Mouse (Mus musculus): Measurements from ENCODE around the gene Apol7a. TPM values are rescaled to one million over a fixed set of nuclear protein-coding genes. Genes with fewer than 3 reads are reported as not detected.

Gene Apol7a
- polyA plus RNA-seq, 1 experiment from 2014 or later: not detected

DNA sequence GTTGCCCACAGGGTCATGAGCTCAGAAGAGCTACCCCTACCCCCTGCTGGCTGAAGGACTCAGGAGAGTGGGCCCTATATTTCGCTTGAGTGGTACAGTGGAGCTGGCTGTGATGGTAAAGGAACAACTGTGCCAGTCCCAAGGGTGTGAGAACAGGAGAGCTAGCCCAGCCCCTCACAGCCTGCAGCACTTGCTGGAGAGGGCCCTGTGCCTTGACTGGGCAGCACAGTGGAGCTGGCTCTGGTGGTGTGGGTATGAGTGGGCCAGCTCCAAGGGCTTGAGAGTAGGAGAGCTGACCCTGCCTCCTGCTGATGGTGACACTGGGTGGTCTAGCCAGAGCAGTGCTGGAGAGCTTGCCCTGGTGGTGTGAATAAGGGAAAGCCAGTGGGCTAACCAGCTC lies 16.0 kb downstream of the Apol7a start:
- no peak overlapping the region for H3K9ac ChIP-seq (ENCODE audit: low read length)
- DNase-seq (ENCODE audit: low spot score): no peak
- no peaks in the 10 kb centered on the region for H3K27me3 ChIP-seq (ENCODE audit: control insufficient read depth, insufficient read depth, low read length)
- no peak overlapping the region for H3K4me3 ChIP-seq (ENCODE audit: low read depth, low read length)
- H3K9me3 ChIP-seq (ENCODE audit: control insufficient read depth, low read length): no peaks in the 10 kb centered on the region
- no peak overlapping the region for H3K4me2 ChIP-seq (ENCODE audit: low read depth, severe bottlenecking)
- WGBS: 81% methylated on average over 1 of the region's 1 CpGs
- no peak overlapping the region for H3K27ac ChIP-seq (replicated peaks; ENCODE audit: low read depth, low read length)
- no peak for ATAC-seq (ENCODE audit: insufficient number of reproducible peaks, low FRiP score, low TSS enrichment, low read depth)
- H3K4me1 ChIP-seq (ENCODE audit: control insufficient read depth, insufficient read depth, low read length): no peaks in the 10 kb centered on the region
- H3K36me3 ChIP-seq (ENCODE audit: control insufficient read depth, insufficient read depth, low read length): no peaks in the 10 kb centered on the region

DNA sequence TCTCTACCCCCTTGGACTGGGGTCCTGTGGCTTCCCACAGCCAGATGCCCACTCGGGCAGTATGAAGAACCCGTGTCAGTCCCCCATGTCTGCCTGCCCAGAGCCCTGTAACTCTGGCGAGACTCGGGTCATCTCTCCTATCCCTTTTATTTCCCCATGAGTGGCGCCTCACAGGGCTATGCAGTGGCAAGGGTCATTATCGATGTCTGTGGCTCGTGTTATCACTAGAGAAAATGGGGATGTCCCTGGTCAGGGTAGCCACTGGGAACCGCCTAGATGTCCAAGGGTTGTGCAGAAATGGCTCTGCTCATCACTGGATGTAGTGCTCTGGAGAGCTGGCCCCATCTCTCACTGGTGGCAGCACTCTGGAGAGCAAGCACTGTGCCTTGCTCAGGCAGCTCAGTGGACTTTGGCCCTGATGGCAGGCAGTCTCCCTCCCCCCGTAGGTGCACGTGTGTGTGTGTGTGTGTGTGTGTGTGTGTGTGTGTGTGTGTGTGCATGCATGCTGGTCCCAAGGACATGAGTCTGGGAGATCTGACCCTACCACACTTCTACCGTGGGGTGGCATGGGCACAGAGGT lies 16.5 kb downstream of the Apol7a start:
- no peak overlapping the region for H3K4me3 ChIP-seq (ENCODE audit: low read depth, low read length)
- H3K4me2 ChIP-seq (ENCODE audit: low read depth, severe bottlenecking): no peak overlapping the region
- H3K36me3 ChIP-seq (ENCODE audit: control insufficient read depth, insufficient read depth, low read length): no peaks in the 10 kb centered on the region
- WGBS: 90% methylated on average over 11 of the region's 11 CpGs
- H3K27ac ChIP-seq (replicated peaks; ENCODE audit: low read depth, low read length): no peak overlapping the region
- no peaks in the 10 kb centered on the region for H3K27me3 ChIP-seq (ENCODE audit: control insufficient read depth, insufficient read depth, low read length)
- no peaks in the 10 kb centered on the region for H3K4me1 ChIP-seq (ENCODE audit: control insufficient read depth, insufficient read depth, low read length)
- DNase-seq (ENCODE audit: low spot score): no peak
- no peak overlapping the region for H3K9ac ChIP-seq (ENCODE audit: low read length)
- ATAC-seq (ENCODE audit: insufficient number of reproducible peaks, low FRiP score, low TSS enrichment, low read depth): no peak
- H3K9me3 ChIP-seq (ENCODE audit: control insufficient read depth, low read length): no peaks in the 10 kb centered on the region

DNA sequence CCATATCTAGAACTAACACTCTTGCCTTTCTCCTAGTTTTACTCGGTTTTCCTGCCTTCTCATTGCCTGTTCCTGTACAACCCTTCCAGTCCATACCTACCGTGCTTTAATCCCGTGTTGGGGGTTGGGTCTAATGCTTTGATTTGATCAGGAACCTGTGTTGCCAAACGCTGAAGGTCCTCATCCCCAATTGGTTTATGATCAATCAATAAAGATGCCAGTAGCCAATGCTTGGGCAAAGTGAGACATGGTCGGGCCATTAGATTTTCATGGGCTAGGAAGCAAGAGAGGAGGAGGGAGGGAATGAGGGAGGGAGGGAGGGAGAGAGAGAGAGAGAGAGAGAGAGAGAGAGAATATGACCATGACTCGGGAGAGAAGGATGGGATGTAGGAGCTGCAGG lies 17.4 kb downstream of the Apol7a start:
- DNase-seq (ENCODE audit: low spot score) (no peak), ATAC-seq (ENCODE audit: insufficient number of reproducible peaks, low FRiP score, low TSS enrichment, low read depth) (no peak)
- Histone ChIP-seq H3K27ac (replicated peaks; ENCODE audit: low read depth, low read length) (no peak overlapping the region), H3K27me3 (ENCODE audit: control insufficient read depth, insufficient read depth, low read length) (no peaks in the 10 kb centered on the region), H3K9me3 (ENCODE audit: control insufficient read depth, low read length) (no peaks in the 10 kb centered on the region), H3K4me2 (ENCODE audit: low read depth, severe bottlenecking) (no peak overlapping the region), H3K4me1 (ENCODE audit: control insufficient read depth, insufficient read depth, low read length) (no peaks in the 10 kb centered on the region), H3K4me3 (ENCODE audit: low read depth, low read length) (no peak overlapping the region), H3K36me3 (ENCODE audit: control insufficient read depth, insufficient read depth, low read length) (no peaks in the 10 kb centered on the region), H3K9ac (ENCODE audit: low read length) (no peak overlapping the region)
- 84% methylated on average over 6 of the region's 6 CpGs for WGBS

DNA sequence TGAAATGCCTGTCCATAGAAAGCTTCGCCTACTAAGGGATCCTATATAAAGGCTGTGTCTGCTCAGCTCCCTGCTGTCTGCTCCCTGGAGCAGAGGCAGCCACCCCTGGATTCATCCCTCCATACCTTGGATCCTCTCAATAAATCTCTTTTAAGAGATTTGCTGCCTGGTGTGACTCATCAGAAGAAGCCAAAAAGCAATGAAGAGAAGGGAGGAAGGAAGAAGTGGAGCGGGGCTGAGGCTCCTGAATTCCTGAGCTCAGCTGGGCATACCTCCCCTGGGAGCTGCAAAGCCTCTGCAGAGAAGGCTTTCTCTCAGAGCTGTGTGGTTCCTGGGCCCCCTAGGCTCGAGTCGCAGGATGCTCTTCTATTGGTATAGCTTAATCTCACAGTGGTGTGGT lies 19.0 kb downstream of the Apol7a start:
- no peak for DNase-seq (ENCODE audit: low spot score)
- Histone ChIP-seq H3K9me3 (ENCODE audit: control insufficient read depth, low read length) (no peaks in the 10 kb centered on the region), H3K4me3 (ENCODE audit: low read depth, low read length) (no peak overlapping the region), H3K4me2 (ENCODE audit: low read depth, severe bottlenecking) (no peak overlapping the region), H3K27me3 (ENCODE audit: control insufficient read depth, insufficient read depth, low read length) (no peaks in the 10 kb centered on the region), H3K9ac (ENCODE audit: low read length) (no peak overlapping the region), H3K4me1 (ENCODE audit: control insufficient read depth, insufficient read depth, low read length) (no peaks in the 10 kb centered on the region), H3K36me3 (ENCODE audit: control insufficient read depth, insufficient read depth, low read length) (no peaks in the 10 kb centered on the region), H3K27ac (replicated peaks; ENCODE audit: low read depth, low read length) (no peak overlapping the region)
- 58% methylated on average over 4 of the region's 4 CpGs for WGBS
- no peak for ATAC-seq (ENCODE audit: insufficient number of reproducible peaks, low FRiP score, low TSS enrichment, low read depth)

GRCm38 (mm10) chr15:77377419-77377818 lies 21.5 kb downstream of the Apol7a start:
- whole genome bisulfite sequencing: 98% methylated on average over 4 of the region's 4 CpGs
- Histone ChIP-seq H3K4me2 (ENCODE audit: low read depth, severe bottlenecking) (no peak overlapping the region), H3K9ac (ENCODE audit: low read length) (no peak overlapping the region), H3K4me1 (ENCODE audit: control insufficient read depth, insufficient read depth, low read length) (no peaks in the 10 kb centered on the region), H3K27me3 (ENCODE audit: control insufficient read depth, insufficient read depth, low read length) (no peaks in the 10 kb centered on the region), H3K27ac (replicated peaks; ENCODE audit: low read depth, low read length) (no peak overlapping the region), H3K9me3 (ENCODE audit: control insufficient read depth, low read length) (no peaks in the 10 kb centered on the region), H3K4me3 (ENCODE audit: low read depth, low read length) (no peak overlapping the region), H3K36me3 (ENCODE audit: control insufficient read depth, insufficient read depth, low read length) (no peaks in the 10 kb centered on the region)
- DNase-seq (ENCODE audit: low spot score): no peak
- no peak for ATAC-seq (ENCODE audit: insufficient number of reproducible peaks, low FRiP score, low TSS enrichment, low read depth)

- no peaks in the 10 kb centered on the region for H3K36me3 ChIP-seq (ENCODE audit: control insufficient read depth, insufficient read depth, low read length)
- no peaks in the 10 kb centered on the region for H3K9me3 ChIP-seq (ENCODE audit: control insufficient read depth, low read length)
- DNase-seq (ENCODE audit: low spot score) (no peak), ATAC-seq (ENCODE audit: insufficient number of reproducible peaks, low FRiP score, low TSS enrichment, low read depth) (no peak)
- no peak overlapping the region for H3K4me3 ChIP-seq (ENCODE audit: low read depth, low read length)
- no peak overlapping the region for H3K9ac ChIP-seq (ENCODE audit: low read length)
- H3K4me1 ChIP-seq (ENCODE audit: control insufficient read depth, insufficient read depth, low read length): no peaks in the 10 kb centered on the region
- H3K27me3 ChIP-seq (ENCODE audit: control insufficient read depth, insufficient read depth, low read length): no peaks in the 10 kb centered on the region
- no peak overlapping the region for H3K4me2 ChIP-seq (ENCODE audit: low read depth, severe bottlenecking)
- H3K27ac ChIP-seq (replicated peaks; ENCODE audit: low read depth, low read length): no peak overlapping the region
- WGBS: 85% methylated on average over 7 of the region's 7 CpGs
These were observed 22.0 kb downstream of the Apol7a start for GRCm38 (mm10) chr15:77376920-77377319.

DNA sequence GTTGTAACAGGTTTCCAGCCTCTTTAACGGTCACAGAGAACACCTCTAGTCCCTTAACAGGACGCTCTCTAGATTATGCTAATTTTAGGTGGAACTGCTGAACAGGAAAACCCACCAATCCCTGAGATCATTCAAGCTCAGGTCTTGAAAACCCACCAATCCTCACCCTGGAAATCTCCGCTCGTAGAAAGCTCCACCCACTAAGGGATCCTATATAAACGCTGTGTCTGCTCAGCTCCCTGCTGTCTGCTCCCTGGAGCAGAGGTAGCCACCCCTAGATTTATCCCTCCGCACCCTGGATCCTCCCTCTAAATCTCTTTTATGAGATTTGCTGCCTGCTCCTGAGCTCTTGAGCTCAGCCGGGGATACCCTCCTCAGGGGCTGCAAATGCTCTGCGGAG lies 28.3 kb downstream of the Apol7a start:
- no peak overlapping the region for H3K27ac ChIP-seq (replicated peaks; ENCODE audit: low read depth, low read length)
- H3K4me2 ChIP-seq (ENCODE audit: low read depth, severe bottlenecking): no peak overlapping the region
- H3K9ac ChIP-seq (ENCODE audit: low read length): no peak overlapping the region
- H3K36me3 ChIP-seq (ENCODE audit: control insufficient read depth, insufficient read depth, low read length): no peaks in the 10 kb centered on the region
- no peaks in the 10 kb centered on the region for H3K27me3 ChIP-seq (ENCODE audit: control insufficient read depth, insufficient read depth, low read length)
- H3K9me3 ChIP-seq (ENCODE audit: control insufficient read depth, low read length): no peaks in the 10 kb centered on the region; the same call in 1 of the 2 replicates
- H3K4me3 ChIP-seq (ENCODE audit: low read depth, low read length): no peak overlapping the region
- DNase-seq (ENCODE audit: low spot score): no peak
- 92% methylated on average over 8 of the region's 8 CpGs for WGBS
- H3K4me1 ChIP-seq (ENCODE audit: control insufficient read depth, insufficient read depth, low read length): peaks cover 14% of the 10 kb centered on the region
- no peak for ATAC-seq (ENCODE audit: insufficient number of reproducible peaks, low FRiP score, low TSS enrichment, low read depth)

- Histone ChIP-seq H3K27ac (replicated peaks; ENCODE audit: low read depth, low read length) (no peak overlapping the region), H3K36me3 (ENCODE audit: control insufficient read depth, insufficient read depth, low read length) (no peaks in the 10 kb centered on the region), H3K9me3 (ENCODE audit: control insufficient read depth, low read length) (no peaks in the 10 kb centered on the region; the same call in 1 of the 2 replicates), H3K9ac (ENCODE audit: low read length) (no peak overlapping the region), H3K4me2 (ENCODE audit: low read depth, severe bottlenecking) (no peak overlapping the region), H3K27me3 (ENCODE audit: control insufficient read depth, insufficient read depth, low read length) (no peaks in the 10 kb centered on the region), H3K4me1 (ENCODE audit: control insufficient read depth, insufficient read depth, low read length) (peaks cover 14% of the 10 kb centered on the region), H3K4me3 (ENCODE audit: low read depth, low read length) (no peak overlapping the region)
- DNase-seq (ENCODE audit: low spot score): no peak
- 92% methylated on average over 21 of the region's 21 CpGs for WGBS
- ATAC-seq (ENCODE audit: insufficient number of reproducible peaks, low FRiP score, low TSS enrichment, low read depth): no peak
These were observed 28.9 kb downstream of the Apol7a start for GRCm38 (mm10) chr15:77369981-77370380.

- H3K27me3 ChIP-seq (ENCODE audit: control insufficient read depth, insufficient read depth, low read length): no peaks in the 10 kb centered on the region
- DNase-seq (ENCODE audit: low spot score) (no peak), ATAC-seq (ENCODE audit: insufficient number of reproducible peaks, low FRiP score, low TSS enrichment, low read depth) (no peak)
- no peak overlapping the region for H3K4me2 ChIP-seq (ENCODE audit: low read depth, severe bottlenecking)
- H3K9ac ChIP-seq (ENCODE audit: low read length): peak overlapping the region; percentile 49; the same call in 1 of the 2 replicates
- H3K27ac ChIP-seq (replicated peaks; ENCODE audit: low read depth, low read length): no peak overlapping the region
- H3K36me3 ChIP-seq (ENCODE audit: control insufficient read depth, insufficient read depth, low read length): no peaks in the 10 kb centered on the region
- WGBS: 87% methylated on average over 12 of the region's 12 CpGs
- no peaks in the 10 kb centered on the region; the same call in 1 of the 2 replicates for H3K9me3 ChIP-seq (ENCODE audit: control insufficient read depth, low read length)
- H3K4me3 ChIP-seq (ENCODE audit: low read depth, low read length): no peak overlapping the region
- peaks cover 14% of the 10 kb centered on the region for H3K4me1 ChIP-seq (ENCODE audit: control insufficient read depth, insufficient read depth, low read length)
These were observed 30.0 kb downstream of the Apol7a start for GRCm38 (mm10) chr15:77368818-77369320.

Data from limb, embryonic 11.5 days (tissue).